Mouse (Mus musculus) retina, postnatal 1 day (tissue): ENCODE results near the gene Nipsnap3a.

Experiments
- DNase-seq: peaks from one replicate; pipeline ENCODE4 v3.0.0-alpha.2; 2012

Gene Nipsnap3a

DNA sequence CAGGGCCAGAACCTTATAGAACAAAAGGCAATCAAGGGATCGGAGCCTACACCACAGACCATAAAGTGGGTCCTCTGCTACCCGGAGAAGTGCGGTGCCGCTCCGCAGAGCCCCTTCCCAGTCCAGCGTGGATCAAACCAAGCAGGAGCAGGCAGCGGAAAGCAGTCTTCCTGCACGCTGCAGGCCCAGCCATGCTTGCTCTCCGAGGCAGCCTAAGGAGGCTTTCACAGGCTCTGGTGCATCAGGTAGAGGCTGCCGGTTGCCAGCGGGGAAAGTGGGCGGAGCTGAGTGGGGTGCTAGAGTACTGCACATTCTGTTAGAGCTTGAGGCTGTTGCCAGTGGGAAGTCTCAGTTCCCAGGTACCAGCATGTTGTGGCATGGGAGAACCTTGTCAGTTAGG is at the start of gene Nipsnap3a:
Nipsnap3a (plus strand) TSS at position 25 of the 400 bp plus-strand sequence.
- DNase-seq = peak; percentile 25

DNA sequence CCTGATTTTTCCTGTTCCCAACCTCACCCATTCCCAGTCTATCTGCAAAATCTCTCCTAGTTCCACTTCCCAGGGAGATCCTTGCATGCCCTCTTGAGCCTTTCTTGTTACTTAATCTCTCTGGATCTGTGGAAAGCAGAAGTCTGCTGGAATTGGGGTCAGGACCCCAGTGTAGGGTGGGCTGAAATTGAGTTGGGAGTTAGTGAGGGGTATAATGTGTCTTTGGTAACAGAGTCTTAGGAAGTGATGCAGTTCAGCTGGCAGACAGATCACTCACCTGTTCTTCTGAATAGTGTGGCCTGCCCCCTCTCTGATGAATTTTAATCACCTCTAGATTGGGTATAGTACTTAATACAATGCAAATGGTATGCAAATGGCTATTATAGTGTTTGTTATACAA is 42.4 kb upstream of the Nipsnap3a start:
- DNase-seq = no peak

DNA sequence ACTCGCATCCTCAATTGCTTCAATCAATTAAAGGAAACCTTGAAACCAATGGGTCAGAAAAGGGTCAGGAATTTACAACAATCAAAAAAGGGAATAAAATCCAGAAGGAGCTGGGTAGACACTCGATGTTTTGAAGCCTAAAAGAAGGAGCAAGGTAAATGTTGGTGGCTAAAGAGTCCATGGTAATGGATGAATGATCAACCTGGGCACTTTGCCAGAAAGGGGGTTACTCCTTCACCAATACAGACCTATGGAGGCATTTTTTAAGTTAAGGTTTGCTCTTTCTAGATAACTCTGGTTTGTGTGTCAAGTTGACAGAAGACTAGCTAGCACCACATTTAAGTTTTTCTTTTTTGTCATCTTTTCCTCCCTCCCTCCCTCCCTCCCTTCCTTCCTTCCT is 40.1 kb upstream of the Nipsnap3a start:
- no peak for DNase-seq

DNA sequence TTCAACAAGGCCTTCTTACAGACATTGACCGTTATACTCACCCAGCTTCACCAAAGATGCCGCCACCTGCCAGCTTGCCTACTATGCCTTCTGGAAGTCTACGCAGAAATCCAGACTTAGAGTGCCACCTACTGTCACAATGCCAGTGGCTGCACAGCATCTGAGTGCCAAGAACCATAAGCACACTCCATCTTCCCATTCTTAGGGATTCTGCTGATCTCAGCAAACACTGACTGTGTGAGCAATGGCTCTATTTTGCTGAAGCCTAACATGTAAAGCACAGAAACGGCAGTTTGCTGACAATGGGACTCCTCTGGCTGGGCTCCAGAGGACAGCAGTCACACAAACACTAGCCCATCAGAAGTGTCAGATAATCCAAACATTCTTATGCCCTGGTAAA is 30.4 kb upstream of the Nipsnap3a start:
- DNase-seq = peak; percentile 66

DNA sequence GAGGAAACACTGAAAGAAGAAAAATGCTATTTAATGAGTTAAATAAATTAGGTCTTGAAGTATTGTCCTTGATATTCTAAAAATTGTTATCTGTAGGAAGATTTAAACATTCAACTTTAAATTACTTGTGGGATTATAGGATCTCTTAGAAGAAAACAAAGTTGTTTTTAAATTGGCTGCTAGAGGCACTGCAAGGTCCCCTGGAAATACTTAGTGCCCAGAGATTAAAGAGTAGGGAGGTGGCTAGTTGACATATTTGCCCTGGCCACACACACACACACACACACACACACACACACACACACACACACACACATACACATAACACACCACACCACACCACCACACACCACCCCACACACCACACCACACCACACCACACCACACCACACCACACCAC is 24.8 kb upstream of the Nipsnap3a start, which contains the start of gene Olfr270:
Olfr270 (plus strand) TSS at position 301 of the 400 bp plus-strand sequence.
- DNase-seq = no peak

DNA sequence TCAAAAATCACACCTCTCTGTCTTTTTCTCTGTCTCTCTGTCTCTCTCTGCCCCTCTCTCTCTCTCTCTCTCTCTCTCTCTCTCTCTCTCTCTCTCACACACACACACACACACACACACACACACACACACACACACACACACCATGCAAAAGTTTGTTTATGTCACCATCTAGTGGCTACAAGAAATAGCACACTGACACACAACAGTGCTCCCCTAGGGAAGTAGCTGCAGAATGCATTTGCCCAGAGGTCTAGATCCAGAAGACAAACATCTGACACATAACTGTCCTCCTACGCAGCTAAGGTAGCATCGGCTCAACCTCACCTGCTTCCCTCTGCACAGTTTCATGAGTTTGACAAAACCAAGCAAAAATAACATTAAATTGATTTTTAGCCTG is 3.9 kb upstream of the Nipsnap3a start:
- peak; percentile 47 for DNase-seq

DNA sequence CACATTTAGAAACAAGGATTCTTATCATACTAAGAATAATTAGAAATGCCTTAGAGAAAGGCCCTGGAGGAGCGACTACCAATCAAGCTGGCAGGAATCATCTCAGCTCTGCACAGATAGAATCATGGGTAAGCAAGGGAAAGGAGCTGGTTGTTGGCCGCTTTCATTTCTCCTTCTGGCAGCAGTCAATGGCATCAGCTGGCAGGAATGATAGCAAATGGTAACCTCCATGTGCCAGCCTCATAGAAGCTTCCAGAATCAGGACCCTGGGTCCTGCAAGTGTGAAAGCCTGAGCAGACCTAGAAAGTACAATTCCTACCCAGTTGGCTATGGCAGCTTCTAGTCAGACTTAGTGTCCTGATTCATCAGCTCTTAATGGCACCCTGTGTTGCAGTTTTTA is 2.8 kb upstream of the Nipsnap3a start:
- no peak for DNase-seq

DNA sequence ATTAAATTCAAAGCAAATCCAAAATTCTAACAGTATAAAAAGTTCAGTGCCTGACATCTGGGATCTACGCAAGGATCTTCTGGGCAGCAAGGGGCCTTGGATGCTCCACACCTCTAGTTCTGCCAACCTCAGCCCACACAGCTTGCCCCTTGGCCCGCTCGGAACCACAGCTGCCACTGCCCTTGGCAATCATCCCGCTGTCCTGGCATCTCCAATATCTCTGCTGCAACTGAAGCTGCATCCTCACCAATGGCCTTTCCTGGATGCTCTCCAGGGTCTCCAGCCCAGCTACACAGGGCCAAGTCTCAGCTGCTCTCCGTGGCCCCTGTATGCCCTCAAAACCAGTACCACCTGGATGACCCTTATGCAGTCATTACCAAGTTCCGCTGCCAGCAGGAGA is 10.4 kb downstream of the Nipsnap3a start:
- no peak for DNase-seq

DNA sequence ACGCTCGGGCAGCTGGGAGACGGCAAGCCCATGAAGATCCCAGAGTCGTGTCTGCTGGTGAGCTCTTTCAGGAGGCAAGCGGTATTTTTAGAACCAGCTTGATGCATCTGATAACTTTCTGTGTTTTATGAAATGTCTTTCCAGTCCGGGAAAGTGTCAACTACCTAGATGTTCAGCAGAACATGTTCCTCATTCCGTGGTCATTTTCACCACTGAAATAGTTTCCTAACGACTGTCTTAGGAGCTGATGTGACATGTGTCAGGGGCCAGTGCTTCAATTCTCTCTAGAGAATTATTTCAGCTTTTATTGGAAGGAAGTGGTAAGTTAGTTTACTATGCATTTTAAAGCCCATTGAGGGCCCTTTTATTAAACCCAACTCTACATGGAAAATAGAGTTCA is 11.1 kb downstream of the Nipsnap3a start:
- DNase-seq = no peak

DNA sequence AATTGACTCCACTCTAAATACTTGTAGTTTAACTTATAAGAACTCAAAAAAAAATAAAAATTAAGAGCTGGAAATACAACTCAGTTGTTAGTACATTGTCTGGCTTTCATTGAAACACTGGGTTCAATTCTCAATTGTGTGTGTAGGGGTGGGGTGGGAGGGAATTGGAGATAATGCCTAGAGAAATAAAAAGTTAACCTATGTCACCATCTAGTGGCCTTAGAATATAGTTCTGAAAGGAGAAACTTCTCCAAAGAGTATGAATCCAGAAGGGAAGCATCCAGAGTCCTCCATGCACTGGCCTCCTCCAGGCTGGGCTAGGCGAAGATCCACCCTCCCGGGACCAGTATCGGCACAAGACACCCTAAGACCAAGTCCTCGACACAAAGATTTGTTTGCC is 20.1 kb downstream of the Nipsnap3a start:
- peak; percentile 39 for DNase-seq

DNA sequence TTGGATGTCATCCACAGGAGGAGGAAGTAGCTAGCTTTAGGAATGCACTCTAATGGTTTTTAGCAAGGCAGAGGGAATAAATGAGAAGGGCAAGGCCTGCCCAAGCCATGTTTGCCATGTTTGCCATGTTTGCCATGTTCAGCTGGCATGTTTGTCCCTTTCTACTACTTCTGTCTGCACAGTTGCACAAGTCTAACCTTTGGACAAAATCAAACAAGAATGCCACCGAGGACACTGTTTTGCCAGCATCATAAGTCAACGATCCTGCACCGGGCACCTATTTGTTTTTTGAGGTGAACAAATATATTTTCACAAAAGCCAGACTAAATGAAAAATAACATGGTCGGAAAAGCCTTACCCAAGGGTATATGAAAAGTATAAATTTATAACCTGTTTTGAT is 20.8 kb downstream of the Nipsnap3a start:
- DNase-seq = no peak

DNA sequence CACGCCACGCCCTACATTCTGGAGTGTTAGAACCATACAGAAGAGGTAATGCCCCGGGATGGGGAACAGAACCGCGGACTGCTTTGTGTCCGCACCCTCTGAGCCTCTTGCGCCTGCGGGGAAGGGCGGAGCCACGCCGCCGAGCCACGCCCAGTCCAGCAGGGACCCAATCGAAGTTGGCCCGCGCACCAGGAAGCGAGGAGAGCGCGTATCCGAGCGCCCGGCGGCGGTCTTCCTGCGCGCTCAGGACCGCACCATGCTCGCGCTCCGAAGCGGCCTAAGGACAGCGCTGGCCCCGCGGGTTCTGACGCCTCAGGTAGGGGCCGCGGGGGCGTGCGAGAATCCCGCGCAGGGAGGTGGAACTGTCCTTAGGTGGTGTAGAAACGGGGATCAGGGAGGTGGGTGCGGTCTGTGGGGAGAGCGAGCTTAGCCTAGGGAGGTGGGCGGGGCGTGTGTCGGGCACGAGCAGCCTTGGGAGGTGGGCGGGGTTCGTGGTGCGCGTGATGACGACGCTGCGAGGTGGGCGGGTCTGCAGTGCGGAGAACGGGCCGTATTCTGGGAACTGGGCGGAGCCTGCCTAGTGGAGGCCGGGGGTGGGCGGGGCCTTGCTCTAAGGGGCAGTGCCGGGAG is 22.8 kb downstream of the Nipsnap3a start, which contains the start of gene Nipsnap3b:
Nipsnap3b (plus strand) TSS at position 149 of the 630 bp plus-strand sequence.
- DNase-seq = peak; percentile 96

DNA sequence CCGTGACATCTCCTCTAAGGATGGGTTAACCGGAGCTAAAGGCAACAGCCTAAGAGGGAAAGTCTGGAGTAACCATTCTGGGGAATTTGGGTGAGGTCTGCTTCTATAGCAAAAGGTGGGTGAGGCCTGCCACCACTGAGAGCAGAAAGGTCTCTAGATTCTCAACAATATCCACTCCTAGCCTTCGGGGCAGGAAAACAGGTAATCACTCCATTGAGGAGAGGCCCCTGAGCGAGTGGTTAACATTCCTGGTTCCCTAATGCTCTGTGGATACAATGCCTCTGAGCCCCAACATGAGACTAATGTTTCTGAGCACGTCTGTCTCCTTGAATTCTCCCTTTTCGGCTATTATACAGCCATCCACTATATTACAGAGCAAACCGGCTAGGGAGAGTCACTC is 25.3 kb downstream of the Nipsnap3a start:
- no peak for DNase-seq

DNA sequence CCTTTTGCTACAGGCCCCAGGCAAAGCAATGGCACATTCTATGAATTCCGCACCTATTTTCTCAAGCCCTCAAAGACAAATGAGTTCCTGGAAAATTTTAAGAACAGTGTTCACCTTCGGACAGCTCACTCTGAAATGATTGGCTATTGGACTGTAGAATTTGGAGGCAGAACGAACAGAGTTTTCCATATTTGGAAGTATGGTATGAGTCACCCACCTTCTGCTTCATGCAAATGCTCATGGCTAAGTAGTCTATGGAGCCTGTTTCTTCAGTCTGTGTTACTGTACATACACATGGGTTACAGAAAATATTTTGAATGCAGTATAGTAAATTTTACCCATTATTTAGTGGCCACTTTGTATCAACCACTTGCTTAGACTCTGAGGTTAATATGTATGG is 26.0 kb downstream of the Nipsnap3a start:
- DNase-seq = no peak

DNA sequence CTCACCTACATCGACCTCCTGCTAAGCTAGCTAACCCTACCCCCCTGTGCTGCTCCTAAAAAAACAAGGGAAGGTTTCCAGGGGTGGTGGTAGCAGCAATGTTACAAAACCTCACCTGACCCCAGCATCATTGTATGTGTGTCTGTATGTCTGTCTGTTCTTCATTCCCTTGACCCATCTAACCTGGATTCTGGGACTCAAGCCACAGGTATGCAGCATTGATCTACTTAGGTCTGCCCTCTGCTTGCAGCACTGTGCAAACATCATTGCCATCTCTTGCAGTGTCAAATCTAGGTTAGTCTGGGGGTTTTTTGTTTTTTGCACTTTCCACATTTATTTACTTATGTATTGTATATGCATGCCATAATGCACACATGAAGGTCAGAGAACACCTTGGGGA is 29.3 kb downstream of the Nipsnap3a start:
- DNase-seq = no peak

DNA sequence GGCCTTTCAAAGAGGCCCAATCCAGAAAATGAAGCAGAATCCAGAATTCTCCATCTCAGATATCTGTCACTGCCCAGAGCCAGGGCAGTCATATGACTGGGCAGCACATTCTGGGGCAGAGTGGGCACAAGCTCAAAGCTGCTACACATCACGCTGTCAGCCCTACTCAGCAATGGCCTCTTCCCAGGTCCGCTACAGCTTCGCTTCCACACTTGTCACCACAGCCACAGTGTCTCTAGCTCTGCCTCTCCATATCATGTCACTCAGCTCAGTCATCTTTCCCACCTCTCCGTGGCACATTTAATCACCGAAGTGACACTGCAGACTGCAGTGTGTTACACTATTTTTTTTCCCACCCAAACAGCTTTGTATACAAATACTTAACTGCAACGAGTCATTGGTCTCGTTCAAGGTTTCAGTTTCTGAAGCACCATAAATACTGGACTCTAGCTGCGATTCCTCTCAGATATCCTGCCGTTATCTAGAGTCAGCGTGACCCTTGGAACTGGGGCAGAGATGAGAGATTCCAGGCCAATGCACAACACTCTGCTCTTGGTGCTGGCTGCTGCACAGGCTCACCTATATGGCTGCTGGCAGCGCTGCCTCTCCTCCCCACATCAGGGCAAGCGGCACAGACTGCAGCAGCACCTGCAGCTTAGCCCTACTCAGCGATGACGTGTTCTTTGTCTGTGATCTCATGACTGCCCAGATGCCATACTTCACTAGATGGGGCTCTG is 34.3 kb downstream of the Nipsnap3a start:
- peak; percentile 12 for DNase-seq

DNA sequence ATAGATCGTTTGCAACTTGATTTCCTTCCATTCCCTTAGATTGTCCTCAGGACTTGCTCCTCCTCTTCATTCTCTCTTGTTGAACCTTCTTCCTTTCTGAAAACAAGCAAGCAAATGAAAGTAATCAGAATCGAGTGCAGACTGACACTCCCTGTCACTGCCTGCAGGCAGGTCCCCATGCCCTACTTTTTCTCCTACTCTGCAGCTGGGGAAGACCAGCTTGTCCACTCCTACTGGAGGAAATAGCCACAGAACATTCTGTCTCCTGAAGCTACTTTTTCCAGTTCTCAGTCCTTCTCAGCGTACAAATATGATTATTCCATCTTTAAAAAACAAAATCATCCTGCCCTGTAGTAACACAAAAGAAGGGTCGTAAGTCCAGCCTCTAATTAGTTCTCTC is 35.3 kb downstream of the Nipsnap3a start:
- no peak for DNase-seq

DNA sequence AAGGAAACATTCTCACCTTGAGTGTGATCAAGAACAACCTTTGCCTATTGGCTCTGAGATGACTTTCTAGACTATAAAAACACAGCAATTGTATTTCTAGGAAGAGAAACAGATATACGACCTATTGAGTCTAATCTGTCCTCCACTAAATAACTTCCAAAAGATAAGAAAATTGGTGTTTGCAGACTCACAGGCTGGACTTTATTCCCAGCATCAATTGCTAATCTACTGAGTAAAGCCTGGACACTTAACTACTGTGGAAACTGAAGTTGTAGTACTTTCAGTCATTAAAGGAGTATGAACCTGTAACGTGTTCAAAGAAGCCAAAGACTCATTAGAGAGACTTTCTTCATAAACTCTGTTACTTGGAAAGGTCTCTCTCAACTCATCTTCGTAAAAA is 38.7 kb downstream of the Nipsnap3a start:
- DNase-seq = no peak

DNA sequence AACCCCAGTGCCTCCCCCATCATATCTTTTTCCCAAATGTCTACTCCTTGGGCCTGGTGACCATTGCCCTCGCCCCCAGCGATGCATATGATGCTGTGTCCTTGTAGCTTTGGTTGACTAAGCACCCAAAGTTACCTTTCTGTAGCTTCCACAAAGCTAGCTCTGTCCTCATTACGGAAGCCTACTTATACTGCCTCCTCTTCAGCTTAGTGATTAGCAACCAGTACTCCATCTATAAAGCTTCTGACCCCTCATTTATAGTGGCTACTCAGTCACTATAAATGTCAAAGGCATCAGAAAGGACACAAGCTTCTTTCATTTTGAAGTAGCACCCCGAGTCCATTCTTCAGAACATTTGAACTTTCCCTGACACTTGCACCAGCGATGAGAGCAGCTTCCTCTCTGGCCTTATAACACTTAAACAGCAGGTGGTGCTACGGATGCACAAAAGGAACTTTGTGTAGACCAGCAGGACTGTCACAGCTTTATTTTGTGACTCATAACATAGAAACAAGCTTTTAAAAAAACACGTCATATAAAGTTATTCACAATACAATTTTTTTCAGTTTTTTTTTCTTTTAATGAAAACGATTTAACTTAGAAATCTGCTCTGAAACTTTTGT is 41.4 kb downstream of the Nipsnap3a start:
- DNase-seq = peak; percentile 40

DNA sequence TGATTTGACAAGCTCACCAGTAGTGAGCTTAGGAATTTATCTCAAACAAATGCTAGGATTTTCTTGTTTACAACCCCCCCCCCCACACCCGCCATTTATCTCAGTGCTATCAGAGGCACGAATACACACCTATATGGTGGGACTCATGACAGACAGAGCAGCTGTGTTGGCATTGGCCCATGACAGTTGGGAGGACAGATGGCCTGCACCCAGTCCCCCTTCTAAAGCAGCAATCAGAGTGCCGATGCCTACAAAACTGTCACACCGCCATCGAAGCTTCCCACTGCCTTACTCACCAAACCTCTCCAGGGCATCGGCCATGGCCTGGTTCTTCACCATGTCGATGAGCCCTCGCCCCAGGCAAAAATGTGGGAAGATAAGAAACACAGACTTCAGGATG is 54.7 kb downstream of the Nipsnap3a start:
- no peak for DNase-seq

DNA sequence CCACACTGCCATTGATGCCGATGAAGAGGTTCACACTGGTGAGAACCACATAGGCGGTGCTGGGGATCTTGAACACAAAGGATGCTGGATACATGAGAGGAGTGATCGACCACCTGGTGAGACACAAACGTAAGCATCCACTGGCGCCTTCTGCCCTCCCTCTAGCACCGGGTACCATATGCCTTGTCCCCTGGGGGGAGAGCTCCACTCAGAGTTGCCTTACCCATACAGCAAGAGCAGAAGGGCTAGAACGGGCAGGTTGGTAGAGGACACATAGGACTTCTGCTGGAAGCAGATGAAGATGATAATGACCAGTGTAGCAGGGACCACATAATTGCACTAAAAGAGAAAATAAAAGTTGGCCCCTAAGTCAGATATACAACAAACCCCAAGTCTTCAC is 56.7 kb downstream of the Nipsnap3a start:
- DNase-seq = no peak

DNA sequence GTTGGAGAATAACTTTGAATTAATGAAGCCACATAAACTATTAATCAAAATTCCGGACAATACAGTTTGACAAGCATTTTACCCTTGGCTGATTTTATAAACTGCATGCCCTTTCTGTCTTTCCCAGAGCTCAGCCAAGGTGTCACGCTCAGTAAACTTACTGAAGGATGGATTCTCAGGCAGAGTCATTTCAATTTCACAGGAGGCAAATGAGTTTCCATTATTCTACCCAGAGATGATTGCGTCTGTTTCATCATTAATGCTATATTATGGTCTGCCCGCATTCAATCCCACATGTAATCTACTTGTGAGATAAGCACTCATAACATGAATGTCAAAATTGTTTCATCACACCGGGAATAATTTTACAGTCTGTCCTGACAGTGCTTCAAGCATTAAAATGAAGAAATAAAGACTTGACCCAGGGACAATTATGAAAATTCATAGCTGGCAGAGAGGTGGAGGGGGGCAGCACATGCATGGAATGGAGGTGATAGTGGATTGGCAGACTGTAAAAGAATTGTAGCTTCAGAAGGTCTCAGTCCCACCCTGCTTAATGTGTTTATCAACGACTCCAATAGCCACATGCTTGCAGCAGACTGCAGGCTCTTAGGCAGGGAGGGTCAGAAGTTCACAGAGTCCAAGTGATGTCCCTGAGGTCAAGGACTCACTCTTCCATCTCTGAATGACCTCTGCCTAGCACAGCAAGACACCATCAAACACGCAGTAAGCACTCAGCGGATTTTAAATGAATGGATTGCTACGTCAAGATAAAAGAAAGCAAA is 57.4 kb downstream of the Nipsnap3a start:
- no peak for DNase-seq
